Mouse (Mus musculus) telencephalon, adult 2 months (tissue): Measurements from ENCODE around the gene Wnt2.

Experiments
- DNase-seq: peaks from one replicate; pipeline ENCODE4 v3.0.0-alpha.2; 2011; ENCODE audit warnings: low read depth, low spot score

Gene Wnt2

DNA sequence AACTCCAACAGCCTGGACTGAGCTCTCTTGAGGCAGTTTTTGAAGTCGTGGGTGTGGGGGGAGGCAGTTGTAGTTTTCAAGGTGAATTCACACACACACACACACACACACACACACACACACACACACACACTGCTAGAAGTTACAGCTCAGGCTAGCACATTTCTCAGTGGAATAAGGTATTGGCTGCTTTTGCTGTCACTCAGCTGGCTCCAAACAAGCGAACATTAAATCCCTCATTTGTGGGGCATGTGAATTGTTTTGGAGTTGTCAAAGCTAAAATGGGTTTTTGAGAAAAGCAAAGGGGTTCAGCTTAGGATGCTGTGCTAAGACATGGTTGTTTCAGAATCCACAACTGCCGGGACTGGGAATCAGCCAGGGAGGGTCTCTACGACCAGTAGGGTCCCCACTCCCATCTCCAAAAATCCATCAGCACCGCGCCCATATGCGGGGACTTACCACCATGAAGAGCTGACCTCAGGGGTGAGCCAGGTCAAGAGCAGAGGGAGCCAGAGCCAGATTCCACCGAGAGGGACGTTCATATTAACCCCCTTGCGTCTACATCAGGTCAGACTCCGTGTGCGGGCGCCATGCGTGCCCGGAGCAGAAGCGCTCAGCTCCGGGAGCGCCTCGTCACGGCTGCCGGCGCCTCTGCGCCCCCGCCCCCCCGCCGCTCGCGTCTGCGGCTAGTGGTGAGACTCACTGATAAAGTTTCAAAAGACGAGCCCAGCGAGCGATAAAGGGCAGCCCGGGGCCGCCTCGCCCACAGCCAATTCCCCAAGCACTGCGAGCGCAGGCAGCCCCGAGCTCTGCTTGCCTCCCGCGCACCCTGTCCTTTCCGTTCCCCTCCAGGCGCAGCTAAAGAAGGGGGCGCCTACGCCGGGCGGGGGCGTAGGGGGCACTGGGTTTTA, at the start of gene Wnt2:
Gene Wnt2 (minus strand): TSS at position 840 of the 911 bp plus-strand sequence.
- DNase-seq, result peak; percentile 29

- peak; percentile 6 for DNase-seq
Observed at GRCm38 (mm10) chr6:18078615-18079014, 48.2 kb upstream of the Wnt2 start.

- no peak for DNase-seq
Observed at GRCm38 (mm10) chr6:18076986-18077385, 46.6 kb upstream of the Wnt2 start.

- no peak for DNase-seq
Observed at GRCm38 (mm10) chr6:18076577-18076976, 46.2 kb upstream of the Wnt2 start.

DNA sequence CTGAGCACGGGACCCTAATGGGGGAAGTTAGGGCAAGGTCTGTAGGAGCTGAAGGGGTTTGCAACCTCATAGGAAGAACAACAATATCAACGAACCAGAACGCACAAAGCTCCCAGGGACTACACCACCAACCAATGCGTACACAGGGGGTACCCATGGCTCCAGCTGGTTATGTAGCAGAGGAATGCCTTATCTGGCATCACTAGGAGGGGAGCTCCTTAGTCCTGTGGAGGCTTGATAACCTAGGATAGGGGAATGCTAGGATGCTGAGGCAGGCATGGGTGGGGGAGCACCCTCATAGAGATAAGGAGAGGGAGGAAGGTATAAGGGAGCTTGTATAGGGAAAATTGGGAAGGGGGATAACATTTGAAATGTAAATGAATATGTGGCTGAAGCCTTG, 27.5 kb upstream of the Wnt2 start:
- no peak for DNase-seq

DNA sequence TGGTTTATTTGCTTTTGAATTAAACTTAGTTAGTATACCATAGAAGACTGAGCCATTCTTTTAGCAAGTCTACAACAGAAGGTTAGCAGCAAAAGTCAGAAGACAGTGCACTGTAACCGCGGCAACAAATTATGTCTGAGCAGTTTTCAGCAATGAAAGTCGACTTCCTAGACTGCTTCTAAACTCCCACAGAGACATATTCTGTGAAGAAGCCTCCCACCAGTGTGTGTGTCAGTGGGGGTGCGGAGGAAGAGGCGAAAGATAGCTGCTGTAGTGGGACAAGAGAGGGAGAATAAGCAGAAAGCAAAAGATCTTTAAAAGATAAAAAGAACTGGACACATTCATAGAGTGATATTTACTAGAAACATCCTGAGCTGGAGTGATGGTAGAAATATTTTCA, 21.3 kb upstream of the Wnt2 start:
- DNase-seq, result peak; percentile 50

DNA sequence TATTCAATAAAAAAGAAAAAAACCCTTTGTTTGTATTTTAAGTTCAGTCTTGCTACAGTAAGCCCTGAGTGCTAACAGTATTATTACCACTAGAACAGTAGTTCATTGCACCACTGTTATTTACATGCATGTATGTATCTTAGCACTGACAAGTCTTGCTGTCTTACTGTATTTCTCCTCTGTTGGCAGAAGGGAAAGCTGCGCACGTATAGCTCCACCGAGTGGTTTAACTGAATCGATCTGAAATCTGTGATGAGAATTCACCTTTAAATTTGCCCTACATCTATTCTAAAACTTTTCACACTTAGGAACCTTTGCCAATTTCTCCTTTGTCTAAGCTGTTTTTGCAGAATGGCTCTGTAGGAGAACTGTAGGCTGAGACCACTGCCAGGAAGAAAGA, 13.9 kb upstream of the Wnt2 start:
- DNase-seq, result no peak

DNA sequence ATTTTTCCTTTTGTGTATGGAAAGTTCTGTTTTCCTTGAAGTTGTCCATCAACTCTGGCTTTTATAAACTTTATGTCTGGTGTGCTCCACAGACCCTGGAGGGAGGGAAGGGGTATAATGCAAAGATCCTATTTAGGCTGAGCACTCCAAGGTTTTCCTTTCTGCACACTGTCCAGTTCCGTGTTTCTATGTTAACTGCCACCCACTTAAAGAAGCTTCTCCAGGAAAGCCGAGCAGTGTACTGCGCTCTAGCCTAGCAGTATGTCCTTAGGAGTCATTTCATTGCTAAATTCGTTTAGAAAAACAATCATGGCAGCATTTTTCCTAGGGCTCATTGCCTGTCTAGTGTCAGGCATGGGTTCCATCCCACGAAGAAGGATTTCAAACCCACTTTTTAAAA, 12.8 kb upstream of the Wnt2 start:
- no peak for DNase-seq

DNA sequence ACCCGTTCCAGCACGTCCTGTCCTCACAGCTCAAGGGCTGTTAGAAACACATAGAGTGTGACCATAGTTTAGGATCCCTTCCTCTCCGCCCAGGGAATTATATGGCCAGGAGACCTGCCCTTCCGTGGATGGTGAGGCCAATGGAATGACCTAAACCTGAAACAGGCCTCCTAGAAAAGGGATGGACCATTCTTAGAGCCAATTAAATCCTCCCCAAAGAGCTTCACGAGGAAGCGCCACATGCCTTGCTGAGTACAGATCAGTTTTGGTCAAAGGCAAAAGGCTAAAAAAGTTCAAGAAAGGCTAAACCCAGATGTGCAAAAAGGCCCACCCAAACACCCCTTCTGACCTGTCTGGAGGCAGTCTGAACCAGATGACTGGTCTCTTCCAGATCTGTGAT, 1.9 kb upstream of the Wnt2 start:
- no peak for DNase-seq

GRCm38 (mm10) chr6:18031509-18032010, 1.2 kb upstream of the Wnt2 start:
- peak; percentile 23 for DNase-seq

DNA sequence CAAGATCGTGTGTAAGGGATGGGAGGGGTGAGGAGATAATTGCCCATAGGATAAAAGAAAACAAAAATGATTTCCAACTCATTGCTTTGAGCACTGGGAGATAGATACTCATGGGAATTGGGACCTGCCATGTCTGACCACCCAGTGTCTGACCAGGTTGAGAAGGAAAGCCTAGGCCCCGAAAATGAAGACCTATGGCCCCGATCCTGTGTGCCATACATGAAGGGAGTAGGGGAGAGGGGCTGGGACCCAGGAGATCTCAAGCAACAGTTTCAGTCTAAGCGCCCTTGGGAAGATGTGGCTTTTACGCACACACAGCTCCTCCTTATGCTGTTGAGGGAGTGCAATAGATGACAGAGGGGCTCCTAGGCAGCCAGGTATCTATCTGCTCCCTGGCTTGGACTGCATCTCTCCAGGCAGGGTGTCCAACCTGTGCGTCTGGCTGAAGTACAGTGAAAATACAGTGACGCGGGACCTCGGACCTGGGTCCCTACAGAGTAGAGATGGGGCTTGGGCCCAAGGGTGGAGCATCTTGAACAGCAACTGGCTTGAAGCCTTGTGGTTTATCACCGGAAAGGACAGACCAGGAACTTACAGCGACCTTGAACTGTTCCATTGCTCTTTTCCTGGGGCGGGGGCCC, 603 bp upstream of the Wnt2 start:
- DNase-seq, result no peak

DNA sequence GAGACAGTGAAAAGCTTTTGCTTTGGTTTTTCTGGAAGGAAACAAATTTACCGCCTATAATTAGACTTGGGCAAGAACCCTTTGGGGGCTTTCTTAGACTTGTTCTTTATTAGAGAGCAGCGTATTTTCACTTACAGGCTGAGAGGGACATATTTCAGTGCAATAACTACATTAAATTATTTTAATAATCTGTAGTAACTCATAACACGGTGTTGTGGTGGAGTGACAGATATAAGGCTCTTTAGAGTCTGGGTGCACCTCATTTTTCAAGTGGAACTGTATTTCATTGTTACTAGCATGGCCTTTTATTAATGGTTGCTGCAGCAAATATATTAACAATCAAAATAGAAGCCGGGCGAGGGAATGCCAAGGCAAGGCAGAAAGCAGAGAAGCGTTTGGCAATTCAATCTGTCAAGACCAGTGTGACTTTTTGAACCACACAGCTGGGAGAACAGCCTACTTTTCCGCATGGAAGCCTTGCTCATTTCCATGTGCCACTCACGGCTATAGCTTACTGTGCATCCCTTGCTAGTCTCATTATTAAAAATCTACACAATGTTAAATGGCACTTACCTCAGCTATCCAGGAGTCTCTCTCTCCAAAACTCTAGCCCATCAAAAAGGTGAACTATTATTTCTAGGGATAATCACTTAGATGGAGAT, 6.1 kb downstream of the Wnt2 start:
- no peak for DNase-seq

- no peak for DNase-seq
Observed at GRCm38 (mm10) chr6:18013346-18013745, 17.0 kb downstream of the Wnt2 start.

DNA sequence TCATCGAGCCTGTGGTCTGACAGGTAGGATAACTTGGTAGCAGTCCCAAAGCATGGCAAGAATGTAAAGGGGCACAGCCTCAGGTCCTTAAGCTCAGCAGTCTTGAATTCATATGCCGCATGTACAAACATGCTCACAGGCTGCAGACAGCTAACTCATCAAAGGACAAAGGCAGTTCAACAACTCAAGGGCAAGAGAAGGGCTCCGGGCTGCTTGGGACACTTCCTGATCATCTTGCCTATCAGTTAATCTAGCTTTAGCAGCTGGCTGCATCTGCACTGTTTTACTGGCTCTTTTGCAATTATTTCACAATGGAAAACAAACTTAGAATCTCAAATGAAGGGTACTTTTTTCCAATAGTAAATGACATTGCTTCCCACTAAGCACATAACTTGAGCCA, 23.0 kb downstream of the Wnt2 start:
- no peak for DNase-seq

DNA sequence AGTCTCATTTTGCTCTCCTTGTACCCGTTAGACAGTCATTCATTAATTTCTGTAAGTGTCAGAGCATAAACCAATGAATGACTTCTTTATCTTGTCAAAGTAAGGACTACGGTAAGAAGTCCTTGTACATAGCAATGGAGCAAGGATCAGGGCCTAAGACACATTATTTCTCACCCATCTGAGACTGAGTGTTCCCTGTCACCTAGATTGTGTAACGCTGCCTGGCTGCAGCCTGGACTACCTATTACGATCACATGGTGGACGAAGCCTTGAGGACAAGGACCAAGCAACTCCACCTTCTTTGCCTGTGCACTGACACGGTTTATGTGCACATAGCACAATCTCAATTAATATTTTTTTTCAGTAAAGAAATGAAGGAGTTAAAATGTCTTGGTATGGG, 28.3 kb downstream of the Wnt2 start:
- DNase-seq, result no peak

- no peak for DNase-seq
Observed at GRCm38 (mm10) chr6:17998497-17998896, 31.9 kb downstream of the Wnt2 start.

GRCm38 (mm10) chr6:17994956-17995790, 35.2 kb downstream of the Wnt2 start:
- no peak for DNase-seq

DNA sequence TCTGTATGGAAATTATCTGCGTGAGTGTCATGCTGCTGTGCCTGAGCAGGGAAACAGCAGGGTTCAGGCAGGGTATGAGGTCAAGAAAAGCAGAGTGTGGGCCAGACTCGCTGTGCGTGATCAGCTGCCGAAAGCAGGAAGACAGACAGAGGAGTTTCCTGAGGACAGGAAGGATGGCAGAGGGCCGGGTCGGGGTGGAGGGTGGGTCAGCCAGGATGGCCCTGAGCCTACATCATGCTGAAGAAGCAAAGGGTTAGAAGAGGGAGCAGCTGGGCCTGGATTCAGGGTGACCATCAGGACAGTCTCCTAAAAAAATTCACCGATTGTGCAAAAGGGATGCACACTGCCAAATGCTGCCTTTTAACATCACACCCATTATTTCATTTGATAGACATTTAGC, 38.8 kb downstream of the Wnt2 start:
- no peak for DNase-seq

DNA sequence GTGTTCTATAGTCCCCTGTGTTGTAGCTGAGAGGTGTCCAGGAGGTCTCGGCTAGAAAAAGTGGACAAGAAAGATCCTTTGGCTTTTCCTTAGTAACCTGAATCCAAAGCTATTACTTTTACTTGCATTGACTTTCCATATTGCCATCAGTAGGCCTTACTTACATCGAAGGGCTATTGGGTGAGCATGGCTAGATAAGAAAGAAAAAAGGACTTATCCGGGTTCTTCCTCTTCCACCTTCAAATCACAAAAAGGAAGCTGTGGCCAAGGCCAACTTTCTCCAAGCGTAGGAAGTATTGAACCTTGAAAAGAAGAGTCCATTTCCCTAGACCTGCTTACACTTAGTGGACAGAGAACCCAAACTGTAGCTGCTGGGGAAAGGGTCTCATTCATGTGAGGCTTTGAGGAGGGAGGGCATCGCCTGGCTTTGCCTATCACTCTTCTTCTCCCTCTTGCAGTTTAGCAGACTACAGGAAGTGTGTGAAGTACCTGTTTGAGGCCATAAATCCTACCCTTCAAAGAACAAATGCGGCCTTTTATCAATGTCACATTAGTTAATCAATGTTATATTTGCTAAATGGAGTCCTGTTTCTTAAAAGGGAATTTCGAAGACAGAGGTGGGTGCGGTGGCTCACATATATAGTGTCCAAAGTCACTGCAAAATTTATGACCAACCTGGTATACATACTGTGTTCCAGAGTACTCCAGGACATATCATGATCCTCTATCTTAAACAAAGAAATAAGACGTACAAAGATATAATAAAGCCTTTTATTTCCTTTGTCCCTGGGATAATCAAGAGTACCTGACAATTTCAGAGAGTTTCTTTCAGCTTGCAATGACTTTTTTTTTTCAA, 40.0 kb downstream of the Wnt2 start:
- DNase-seq, result no peak

DNA sequence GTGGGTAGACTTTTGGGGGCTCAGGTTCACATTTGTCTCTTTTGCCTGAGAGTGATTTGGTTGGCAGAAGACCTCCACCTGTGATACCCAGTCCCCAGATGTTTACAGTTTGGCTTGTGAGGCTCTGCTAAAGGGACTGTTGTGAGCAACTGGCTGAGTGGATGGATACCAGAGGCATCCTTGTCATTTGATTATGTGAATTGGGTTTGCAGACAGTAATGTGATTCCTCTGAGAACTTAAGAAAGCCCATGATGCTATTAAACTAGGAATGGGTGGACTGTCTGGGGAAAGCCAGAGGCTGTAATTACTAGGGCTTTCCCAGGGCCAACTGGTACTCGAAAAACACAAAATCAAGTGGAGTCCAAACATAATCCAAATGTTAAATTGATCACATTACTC, 51.0 kb downstream of the Wnt2 start:
- no peak for DNase-seq

- DNase-seq, result peak; percentile 44
Observed at GRCm38 (mm10) chr6:17978881-17979280, 51.5 kb downstream of the Wnt2 start.
